Mouse (Mus musculus): ENCODE measurements around the gene Fbxo3.
A peak's percentile ranks its signal among the peaks of the same experiment; 100 is the strongest.
"Not testable (repeated sequence)": the region's sequence is repeated elsewhere in the genome, so short reads cannot be mapped to it uniquely, and the experiment has no call there.

The Fbxo3 gene

GRCm38 (mm10) chr2:104027458-104028138 is at the start of gene Fbxo3:
Gene Fbxo3 (plus strand): TSS chr2:104027721.
- DNase-seq (ENCODE audit: extremely low read depth, low read depth) = peak; percentile 29

- DNase-seq (ENCODE audit: extremely low read depth, low read depth) = no peak
Measured at GRCm38 (mm10) chr2:103982250-103982649, 45.3 kb upstream of the Fbxo3 start.

- DNase-seq (ENCODE audit: extremely low read depth, low read depth) = no peak
Measured at GRCm38 (mm10) chr2:103983146-103983545, 44.4 kb upstream of the Fbxo3 start.

DNA sequence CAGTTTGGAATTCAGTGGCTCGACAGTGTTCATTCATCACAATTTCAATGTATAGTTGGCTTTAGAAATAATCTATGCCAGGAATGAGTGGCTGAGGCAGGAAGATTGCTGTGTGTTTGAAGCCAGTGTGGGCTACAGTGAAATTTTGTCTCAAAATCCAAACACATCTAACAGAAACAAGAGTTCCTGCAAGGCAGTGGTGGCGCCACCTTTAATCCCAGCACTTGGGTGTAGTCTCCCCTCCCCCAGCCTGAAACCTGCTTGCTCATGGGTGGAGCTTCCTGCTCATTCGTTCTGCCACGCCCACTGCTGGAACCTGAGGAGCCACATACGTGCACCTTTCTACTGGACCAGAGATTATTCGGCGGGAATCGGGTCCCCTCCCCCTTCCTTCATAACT is 39.9 kb upstream of the Fbxo3 start:
- not testable (repeated sequence) for DNase-seq (ENCODE audit: extremely low read depth, low read depth)

- DNase-seq (ENCODE audit: extremely low read depth, low read depth) = no peak
Measured at GRCm38 (mm10) chr2:103989724-103990123, 37.8 kb upstream of the Fbxo3 start.

GRCm38 (mm10) chr2:103991303-103991702 is 36.2 kb upstream of the Fbxo3 start:
- no peak for DNase-seq (ENCODE audit: extremely low read depth, low read depth)

GRCm38 (mm10) chr2:103992162-103992561 is 35.4 kb upstream of the Fbxo3 start:
- DNase-seq (ENCODE audit: extremely low read depth, low read depth) = no peak

- no peak for DNase-seq (ENCODE audit: extremely low read depth, low read depth)
Measured at GRCm38 (mm10) chr2:103992618-103993332, 34.7 kb upstream of the Fbxo3 start.

GRCm38 (mm10) chr2:104001076-104001475 is 26.4 kb upstream of the Fbxo3 start:
- DNase-seq (ENCODE audit: extremely low read depth, low read depth) = peak; percentile 56

GRCm38 (mm10) chr2:104001861-104002260 is 25.7 kb upstream of the Fbxo3 start:
- DNase-seq (ENCODE audit: extremely low read depth, low read depth) = no peak

- DNase-seq (ENCODE audit: extremely low read depth, low read depth) = peak; percentile 50
Measured at GRCm38 (mm10) chr2:104002711-104003413, 24.7 kb upstream of the Fbxo3 start.

GRCm38 (mm10) chr2:104007793-104008519 is 19.6 kb upstream of the Fbxo3 start:
- DNase-seq (ENCODE audit: extremely low read depth, low read depth) = no peak

GRCm38 (mm10) chr2:104008853-104009252 is 18.7 kb upstream of the Fbxo3 start:
- DNase-seq (ENCODE audit: extremely low read depth, low read depth) = not testable (repeated sequence)

- peak; percentile 23 for DNase-seq (ENCODE audit: extremely low read depth, low read depth)
Measured at GRCm38 (mm10) chr2:104023096-104023495, 4.4 kb upstream of the Fbxo3 start.

GRCm38 (mm10) chr2:104024656-104025055 is 2.9 kb upstream of the Fbxo3 start:
- DNase-seq (ENCODE audit: extremely low read depth, low read depth) = no peak

GRCm38 (mm10) chr2:104028139-104028723 is 710 bp downstream of the Fbxo3 start, which contains the start of gene 4931422A03Rik:
Gene 4931422A03Rik (minus strand): TSS chr2:104028361.
- DNase-seq (ENCODE audit: extremely low read depth, low read depth) = no peak

DNA sequence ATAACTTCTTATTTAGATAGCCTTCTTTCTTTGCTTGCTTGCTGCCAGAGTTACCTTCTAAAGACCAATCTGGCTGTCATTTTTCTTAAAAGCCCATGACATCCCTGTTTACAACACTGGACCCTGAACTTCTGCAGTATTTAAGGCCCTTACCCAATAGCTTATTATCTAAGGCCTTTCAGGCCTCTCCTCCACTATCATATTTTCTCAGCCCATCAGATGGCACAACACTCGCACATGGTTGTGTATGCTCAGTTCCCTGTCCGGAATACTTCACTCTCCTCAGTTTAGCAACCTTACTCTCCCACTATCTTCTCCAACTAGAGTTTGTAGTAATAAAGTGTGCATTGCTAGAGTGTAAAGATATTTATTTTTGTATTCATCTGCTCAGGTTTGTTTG is 1.6 kb downstream of the Fbxo3 start:
- DNase-seq (ENCODE audit: extremely low read depth, low read depth) = peak; percentile 54

- DNase-seq (ENCODE audit: extremely low read depth, low read depth) = no peak
Measured at GRCm38 (mm10) chr2:104030381-104030780, 2.9 kb downstream of the Fbxo3 start.

DNA sequence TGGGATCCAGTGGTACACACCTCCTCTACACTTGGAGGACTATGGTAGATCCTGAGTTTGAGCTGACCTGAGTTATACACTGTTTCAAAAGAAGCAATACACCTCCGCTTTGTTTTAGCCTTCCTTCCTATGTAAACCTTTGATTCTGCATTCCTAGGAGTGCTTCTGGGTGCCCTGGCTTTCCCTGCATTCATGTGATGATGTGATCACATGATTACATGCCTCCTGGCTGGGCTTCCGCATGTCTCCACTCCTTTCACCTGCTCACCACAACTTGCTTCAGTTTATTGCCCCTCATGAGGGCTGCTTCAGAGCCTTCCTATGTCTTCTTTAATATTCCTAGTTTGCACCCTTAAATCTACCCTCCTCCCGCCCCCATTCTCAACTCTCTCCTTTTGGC is 4.5 kb downstream of the Fbxo3 start:
- no peak for DNase-seq (ENCODE audit: extremely low read depth, low read depth)

DNA sequence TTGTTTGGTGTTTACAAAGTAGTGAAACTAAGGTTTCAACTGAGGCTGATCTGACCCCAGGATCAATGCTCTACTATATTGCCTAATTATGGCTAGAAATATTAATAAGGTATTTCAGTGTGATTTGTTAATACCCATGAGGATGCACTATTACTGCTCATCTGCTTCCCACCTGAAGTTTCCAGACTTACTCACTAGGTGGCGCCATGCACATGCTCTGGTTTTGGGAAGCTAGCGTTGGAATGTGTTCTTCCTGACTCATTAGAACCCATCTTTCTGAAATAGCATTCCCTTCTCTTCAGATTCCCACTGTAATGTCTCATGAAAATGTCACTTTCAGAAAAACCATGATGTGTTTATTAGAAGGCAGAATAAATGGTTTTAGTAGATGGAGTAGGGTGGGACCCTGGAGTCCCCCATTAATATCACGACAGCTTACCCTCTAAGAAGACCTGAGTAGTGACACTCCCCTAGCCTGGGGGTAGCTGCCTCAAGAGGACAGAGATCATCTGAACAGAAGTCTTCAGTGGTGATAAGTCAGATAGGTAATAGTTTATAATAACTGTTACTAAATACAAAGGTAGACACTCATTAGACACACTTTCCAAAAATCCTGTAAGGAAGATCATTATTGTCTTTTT is 7.4 kb downstream of the Fbxo3 start:
- peak; percentile 21 for DNase-seq (ENCODE audit: extremely low read depth, low read depth)

GRCm38 (mm10) chr2:104035595-104035994 is 8.1 kb downstream of the Fbxo3 start:
- DNase-seq (ENCODE audit: extremely low read depth, low read depth) = no peak
